In genomic region chr9:58666191-58666590, GRCm38 (mm10) we compare ENCODE assay signal across 17 mouse cellular contexts.
DNase-seq lines count a peak whose midpoint lies in the region; ATAC-seq and TF ChIP-seq lines count a peak whose summit lies in the region.
"Had no signal": no experiment of that assay in that cellular context is flagged by ENCODE, and none has a peak within 500 bp of the region (broad histone marks: within the 10 kb centered on the region; RNA-seq: fewer than 3 reads in every experiment).

No protein-coding gene starts in this region.

- no peak for ATAC-seq in forebrain, embryonic 14.5 days
- ATAC-seq in intestine, postnatal 0 days: no peak
- no peak for ATAC-seq in intestine, embryonic 16.5 days
- ATAC-seq in lung, embryonic 14.5 days (ENCODE audit: insufficient read depth): no peak
- ATAC-seq: intestine, embryonic 15.5 days had no signal

- peaks cover 22% of the 10 kb centered on the region for H3K4me1 ChIP-seq in forebrain, embryonic 10.5 days
- no peaks in the 10 kb centered on the region for H3K4me1 ChIP-seq in forebrain, embryonic 14.5 days (ENCODE audit: control insufficient read depth, insufficient read depth, low read length)
- no peaks in the 10 kb centered on the region for H3K4me1 ChIP-seq in intestine, postnatal 0 days (replicated peaks; ENCODE audit: control insufficient read depth, insufficient read depth, low read length)
- no peaks in the 10 kb centered on the region for H3K4me1 ChIP-seq in intestine, embryonic 16.5 days (ENCODE audit: control insufficient read depth, insufficient read depth, low read length)
- H3K4me1 ChIP-seq in lung, embryonic 14.5 days (ENCODE audit: insufficient read depth): no peaks in the 10 kb centered on the region
- H3K4me1 ChIP-seq: embryonic facial prominence, embryonic 13.5 days; intestine, embryonic 15.5 days had no signal

- TF ChIP-seq CTCF in intestine, postnatal 0 days (IDR thresholded peaks at IDR 0.05; ENCODE audit: low read depth): peak; percentile 52
- TF ChIP-seq CTCF in lung, embryonic 14.5 days (IDR thresholded peaks at IDR 0.05; ENCODE audit: low read depth): peak; percentile 13; the same call in 1 of the 2 replicates

- no peaks in the 10 kb centered on the region for H3K9me3 ChIP-seq in forebrain, embryonic 10.5 days
- H3K9me3 ChIP-seq in forebrain, embryonic 14.5 days (replicated peaks; ENCODE audit: control insufficient read depth, low read length): no peaks in the 10 kb centered on the region
- H3K9me3 ChIP-seq in intestine, postnatal 0 days (ENCODE audit: control insufficient read depth): no peaks in the 10 kb centered on the region
- H3K9me3 ChIP-seq in intestine, embryonic 16.5 days (ENCODE audit: control insufficient read depth, low read length): no peaks in the 10 kb centered on the region
- H3K9me3 ChIP-seq in lung, embryonic 14.5 days (ENCODE audit: low read depth, low read length): no peaks in the 10 kb centered on the region
- H3K9me3 ChIP-seq: embryonic facial prominence, embryonic 13.5 days; heart, embryonic 15.5 days; intestine, embryonic 15.5 days had no signal

- peaks cover 24% of the 10 kb centered on the region for H3K36me3 ChIP-seq in forebrain, embryonic 10.5 days (replicated peaks)
- peaks cover 12% of the 10 kb centered on the region; the same call in 1 of the 2 replicates for H3K36me3 ChIP-seq in forebrain, embryonic 14.5 days (ENCODE audit: control insufficient read depth, insufficient read depth, low read length)
- H3K36me3 ChIP-seq in intestine, postnatal 0 days (ENCODE audit: control insufficient read depth, insufficient read depth): peaks cover 15% of the 10 kb centered on the region
- H3K36me3 ChIP-seq in intestine, embryonic 16.5 days (ENCODE audit: control insufficient read depth, insufficient read depth, low read length): peaks cover 3% of the 10 kb centered on the region
- peaks cover 40% of the 10 kb centered on the region; the same call in 1 of the 2 replicates for H3K36me3 ChIP-seq in lung, embryonic 14.5 days (ENCODE audit: insufficient read depth)

- peak overlapping the region; percentile 44; the same call in 1 of the 2 replicates for H3K27ac ChIP-seq in forebrain, embryonic 10.5 days
- H3K27ac ChIP-seq in forebrain, embryonic 14.5 days (ENCODE audit: low read depth, low read length): no peak overlapping the region
- no peak overlapping the region for H3K27ac ChIP-seq in intestine, postnatal 0 days (ENCODE audit: low read depth, low read length)
- H3K27ac ChIP-seq in intestine, embryonic 16.5 days (ENCODE audit: low read length): no peak overlapping the region
- no peak overlapping the region for H3K27ac ChIP-seq in lung, embryonic 14.5 days (ENCODE audit: low read depth)
- H3K27ac ChIP-seq: embryonic facial prominence, embryonic 13.5 days; heart, embryonic 15.5 days; intestine, embryonic 15.5 days had no signal

- 55% methylated on average over 9 of the region's 9 CpGs for WGBS in forebrain, embryonic 10.5 days
- WGBS in forebrain, embryonic 14.5 days: 54% methylated on average over 9 of the region's 9 CpGs
- 58% methylated on average over 9 of the region's 9 CpGs for WGBS in intestine, postnatal 0 days
- WGBS in intestine, embryonic 16.5 days: 49% methylated on average over 9 of the region's 9 CpGs
- 45% methylated on average over 9 of the region's 9 CpGs for WGBS in lung, embryonic 14.5 days

- no peak overlapping the region for H3K9ac ChIP-seq in forebrain, embryonic 14.5 days (ENCODE audit: low read length)
- no peak overlapping the region for H3K9ac ChIP-seq in intestine, postnatal 0 days (ENCODE audit: low read depth, low read length)
- H3K9ac ChIP-seq in intestine, embryonic 16.5 days (ENCODE audit: low read depth, low read length): no peak overlapping the region
- no peak overlapping the region for H3K9ac ChIP-seq in lung, embryonic 14.5 days
- H3K9ac ChIP-seq: embryonic facial prominence, embryonic 13.5 days; heart, embryonic 15.5 days; intestine, embryonic 15.5 days had no signal

- H3K27me3 ChIP-seq in forebrain, embryonic 10.5 days (ENCODE audit: poor library complexity, severe bottlenecking): no peaks in the 10 kb centered on the region
- no peaks in the 10 kb centered on the region for H3K27me3 ChIP-seq in forebrain, embryonic 14.5 days (replicated peaks; ENCODE audit: control insufficient read depth, insufficient read depth, low read length)
- no peaks in the 10 kb centered on the region for H3K27me3 ChIP-seq in intestine, postnatal 0 days (replicated peaks; ENCODE audit: control insufficient read depth, insufficient read depth, low read length)
- H3K27me3 ChIP-seq in intestine, embryonic 16.5 days (replicated peaks; ENCODE audit: control insufficient read depth, insufficient read depth, low read length): no peaks in the 10 kb centered on the region
- no peaks in the 10 kb centered on the region for H3K27me3 ChIP-seq in lung, embryonic 14.5 days (ENCODE audit: insufficient read depth, low read length)
- H3K27me3 ChIP-seq: CH12.LX; embryonic facial prominence, embryonic 13.5 days; heart, embryonic 15.5 days; intestine, embryonic 15.5 days had no signal

- no peak overlapping the region for H3K4me2 ChIP-seq in forebrain, embryonic 14.5 days (ENCODE audit: low read length)
- H3K4me2 ChIP-seq in intestine, postnatal 0 days (replicated peaks; ENCODE audit: low read depth): no peak overlapping the region
- no peak overlapping the region for H3K4me2 ChIP-seq in intestine, embryonic 16.5 days (ENCODE audit: low read depth, low read length)
- no peak overlapping the region for H3K4me2 ChIP-seq in lung, embryonic 14.5 days
- H3K4me2 ChIP-seq: embryonic facial prominence, embryonic 13.5 days; heart, embryonic 15.5 days; intestine, embryonic 15.5 days had no signal

- no peak for DNase-seq in forebrain, embryonic 10.5 days (ENCODE audit: extremely low spot score, low spot score)
- no peak for DNase-seq in forebrain, embryonic 14.5 days (ENCODE audit: low spot score)
- peak; percentile 40 for DNase-seq in lung, embryonic 14.5 days
- no peak for DNase-seq in lung, adult 18-20 months
- peak; percentile 19 for DNase-seq in embryo, embryonic 10.5 days (ENCODE audit: low spot score)
- no peak for DNase-seq in thymus, postnatal 25 days
- DNase-seq: adrenal gland, adult 2 months; cerebellum, adult 11 months; cerebellum, postnatal 14 days; kidney, postnatal 36 days; thymus, postnatal 14 days had no signal

- no peak overlapping the region for H3K4me3 ChIP-seq in forebrain, embryonic 10.5 days
- no peak overlapping the region for H3K4me3 ChIP-seq in forebrain, embryonic 14.5 days (ENCODE audit: low read depth, low read length)
- no peak overlapping the region for H3K4me3 ChIP-seq in intestine, postnatal 0 days (ENCODE audit: low read depth, low read length)
- H3K4me3 ChIP-seq in intestine, embryonic 16.5 days (ENCODE audit: low read length): no peak overlapping the region
- H3K4me3 ChIP-seq in lung, embryonic 14.5 days (ENCODE audit: low read depth, low read length): no peak overlapping the region
- H3K4me3 ChIP-seq: embryonic facial prominence, embryonic 13.5 days; heart, embryonic 15.5 days; intestine, embryonic 15.5 days had no signal

Comparison
In these comparisons a context has a peak if more than half of its experiments do, and no peak if none do; other contexts are left out.
1. DNase-seq: peak in lung, embryonic 14.5 days (single experiment) and embryo, embryonic 10.5 days (single experiment); none in forebrain, embryonic 10.5 days (single experiment), forebrain, embryonic 14.5 days (single experiment), lung, adult 18-20 months (0 of 2) and thymus, postnatal 25 days (single experiment).